Mouse (Mus musculus) spleen, adult 2 months (tissue): ENCODE data around the gene Stab1.

Experiments
- CTCF ChIP-seq: fragments of 200-500 bp; IDR thresholded peaks from 2 replicates; pipeline ENCODE4 v1.5.1; 2011; ENCODE audit warnings: mild to moderate bottlenecking, inconsistent platforms; ENCODE audit not compliant: insufficient read depth, insufficient read length, insufficient replicate concordance; ENCODE audit errors: extremely low read depth
- POLR2A ChIP-seq: fragments of 200-500 bp; IDR thresholded peaks from 2 replicates; pipeline ENCODE4 v1.6.1; 2011; ENCODE audit warnings: low read depth, low read length, inconsistent platforms

- TF ChIP-seq CTCF (no peak), POLR2A (no peak)
These were observed 56.3 kb downstream of the Stab1 start for GRCm38 (mm10) chr14:31112187-31112586.
